Mouse (Mus musculus) neural tube, embryonic 14.5 days (tissue): ENCODE results near the gene Hmgb1. TPM values are rescaled to one million over a fixed set of nuclear protein-coding genes. Genes with fewer than 3 reads are reported as not detected.

ENCODE experiments used
- ATAC-seq: fragments of 200-750 bp; cut with Nextera tagmentation; 2 replicates; pipeline ENCODE4 v1.8.0; 2017; ENCODE audit warnings: low read depth, mild to moderate bottlenecking, moderate TSS enrichment, moderate library complexity
- H3K27ac ChIP-seq: fragments of 300-500 bp; sonication (generic); 2 replicates; pipeline ENCODE4 v1.5.1; 2014; ENCODE audit warnings: low read depth, mild to moderate bottlenecking, control low read depth, low read length, moderate library complexity, mixed read lengths
- H3K27me3 ChIP-seq: fragments of 300-500 bp; sonication (generic); 2 replicates; pipeline ENCODE4 v1.6.1; 2014; ENCODE audit warnings: low read length; ENCODE audit not compliant: control insufficient read depth, insufficient read depth
- H3K36me3 ChIP-seq: fragments of 300-500 bp; sonication (generic); 2 replicates; pipeline ENCODE4 v1.6.1; 2014; ENCODE audit warnings: low read length, mixed read lengths; ENCODE audit not compliant: control insufficient read depth, insufficient read depth
- H3K4me1 ChIP-seq: fragments of 300-500 bp; sonication (generic); 2 replicates; pipeline ENCODE4 v1.6.1; 2014; ENCODE audit warnings: low read length; ENCODE audit not compliant: control insufficient read depth, insufficient read depth
- H3K4me2 ChIP-seq: fragments of 300-500 bp; sonication (generic); 2 replicates; pipeline ENCODE4 v1.6.1; 2014; ENCODE audit warnings: mild to moderate bottlenecking, low read depth, low read length, control low read depth
- H3K4me3 ChIP-seq: fragments of 300-500 bp; sonication (generic); 2 replicates; pipeline ENCODE4 v1.5.1; 2014; ENCODE audit warnings: low read depth, low read length, control low read depth, mixed read lengths
- H3K9ac ChIP-seq: fragments of 300-500 bp; sonication (generic); replicated peaks from 2 replicates; pipeline ENCODE4 v1.6.1; 2014; ENCODE audit warnings: low read depth, mild to moderate bottlenecking, control low read depth, low read length, mixed read lengths
- H3K9me3 ChIP-seq: fragments of 300-500 bp; sonication (generic); 2 replicates; pipeline ENCODE4 v1.6.1; 2016; ENCODE audit warnings: low read length; ENCODE audit not compliant: control insufficient read depth
- WGBS: fragments of 180-500 bp; shearing (Covaris S2); extraction: QIAGEN DNeasy Blood & Tissue Kit; methylation state at CpG from one replicate; pipeline ENCODE4 v1.1.7; 2014; 5-methylcytosine and 5-hydroxymethylcytosine counted together
- polyA plus RNA-seq: library from polyadenylated mRNA; unstranded; fragments of >200 nt; fragmentation: Nextera tagmentation; extraction: Ambion mirVana; gene quantifications from 2 replicates; pipeline ENCODE4 v1.2.1, GENCODE M21; 2014

Hmgb1 gene
- polyA plus RNA-seq, 1 experiment from 2014 or later = 766 TPM

GRCm38 (mm10) chr5:149052421-149053338 is 131.6 kb downstream of the Hmgb1 start:
- peak overlapping the region; percentile 99 for H3K9ac ChIP-seq
- H3K4me3 ChIP-seq = peak overlapping the region; percentile 74
- peak; percentile 97 for ATAC-seq
- H3K4me1 ChIP-seq = peaks cover 9% of the 10 kb centered on the region
- H3K27ac ChIP-seq = peak overlapping the region; percentile 100
- no peaks in the 10 kb centered on the region for H3K36me3 ChIP-seq
- peak overlapping the region; percentile 86 for H3K4me2 ChIP-seq
- WGBS = under 1% methylated on average over 94 of the region's 110 CpGs
- H3K27me3 ChIP-seq = no peaks in the 10 kb centered on the region
- no peaks in the 10 kb centered on the region for H3K9me3 ChIP-seq

- Histone ChIP-seq H3K4me1 (peaks cover 9% of the 10 kb centered on the region), H3K4me3 (peak overlapping the region; percentile 74), H3K9ac (peak overlapping the region; percentile 99), H3K27me3 (no peaks in the 10 kb centered on the region), H3K4me2 (peak overlapping the region; percentile 78), H3K9me3 (no peaks in the 10 kb centered on the region), H3K36me3 (no peaks in the 10 kb centered on the region), H3K27ac (peak overlapping the region; percentile 100)
- peak; percentile 45 for ATAC-seq
- WGBS = under 1% methylated on average over 62 of the region's 120 CpGs
These were observed 132.5 kb downstream of the Hmgb1 start for GRCm38 (mm10) chr5:149051571-149052420.

GRCm38 (mm10) chr5:149051194-149051570 is 133.1 kb downstream of the Hmgb1 start:
- 0 out of 2 replicates have a peak, but pooled peaks cover under 1% of the 10 kb centered on the region for H3K36me3 ChIP-seq
- H3K27ac ChIP-seq = peak overlapping the region; percentile 100
- peaks cover 9% of the 10 kb centered on the region for H3K4me1 ChIP-seq
- H3K27me3 ChIP-seq = no peaks in the 10 kb centered on the region
- no peak for ATAC-seq
- no peaks in the 10 kb centered on the region for H3K9me3 ChIP-seq
- H3K9ac ChIP-seq = peak overlapping the region; percentile 99
- WGBS = under 1% methylated on average over 27 of the region's 27 CpGs
- H3K4me3 ChIP-seq = peak overlapping the region; percentile 74
- H3K4me2 ChIP-seq = peak overlapping the region; percentile 78

- no peak for ATAC-seq
- Histone ChIP-seq H3K36me3 (0 out of 2 replicates have a peak, but pooled peaks cover 6% of the 10 kb centered on the region), H3K4me3 (peak overlapping the region; percentile 74), H3K4me2 (peak overlapping the region; percentile 78), H3K9me3 (no peaks in the 10 kb centered on the region), H3K27me3 (no peaks in the 10 kb centered on the region), H3K4me1 (peaks cover 9% of the 10 kb centered on the region), H3K27ac (0 out of 2 replicates have a peak overlapping the region, but pooled peaks have one; percentile 100), H3K9ac (peak overlapping the region; percentile 99)
- 27% methylated on average over 10 of the region's 10 CpGs for WGBS
These were observed 133.6 kb downstream of the Hmgb1 start for GRCm38 (mm10) chr5:149050588-149051160.

- H3K27me3 ChIP-seq = no peaks in the 10 kb centered on the region
- no peak overlapping the region for H3K27ac ChIP-seq
- no peak overlapping the region for H3K4me3 ChIP-seq
- WGBS = 91% methylated on average over 3 of the region's 3 CpGs
- H3K4me1 ChIP-seq = peaks cover 9% of the 10 kb centered on the region
- no peak for ATAC-seq
- H3K36me3 ChIP-seq = 0 out of 2 replicates have a peak, but pooled peaks cover 6% of the 10 kb centered on the region
- no peaks in the 10 kb centered on the region for H3K9me3 ChIP-seq
- no peak overlapping the region for H3K4me2 ChIP-seq
- H3K9ac ChIP-seq = no peak overlapping the region
These were observed 134.9 kb downstream of the Hmgb1 start for GRCm38 (mm10) chr5:149049435-149049834.

- Histone ChIP-seq H3K9ac (no peak overlapping the region), H3K4me2 (no peak overlapping the region), H3K27me3 (no peaks in the 10 kb centered on the region), H3K9me3 (no peaks in the 10 kb centered on the region), H3K27ac (no peak overlapping the region), H3K36me3 (0 out of 2 replicates have a peak, but pooled peaks cover 6% of the 10 kb centered on the region), H3K4me1 (peaks cover 9% of the 10 kb centered on the region), H3K4me3 (no peak overlapping the region)
- ATAC-seq = no peak
- WGBS = 88% methylated on average over 1 of the region's 1 CpGs
These were observed 135.3 kb downstream of the Hmgb1 start for GRCm38 (mm10) chr5:149048961-149049360.

- Histone ChIP-seq H3K27me3 (no peaks in the 10 kb centered on the region), H3K27ac (no peak overlapping the region), H3K4me3 (no peak overlapping the region), H3K4me1 (peaks cover 9% of the 10 kb centered on the region), H3K9ac (no peak overlapping the region), H3K9me3 (no peaks in the 10 kb centered on the region), H3K36me3 (0 out of 2 replicates have a peak, but pooled peaks cover 6% of the 10 kb centered on the region), H3K4me2 (no peak overlapping the region)
- 80% methylated on average over 9 of the region's 9 CpGs for WGBS
- no peak for ATAC-seq
These were observed 137.6 kb downstream of the Hmgb1 start for GRCm38 (mm10) chr5:149046650-149047049.

- no peak for ATAC-seq
- no peak overlapping the region for H3K4me2 ChIP-seq
These were observed 138.7 kb downstream of the Hmgb1 start for GRCm38 (mm10) chr5:149045470-149046085.

More at GRCm38 (mm10) chr5:149045470-149046085, 138.7 kb downstream of the Hmgb1 start:
- Histone ChIP-seq H3K27ac (no peak overlapping the region), H3K9ac (no peak overlapping the region), H3K4me1 (peaks cover 6% of the 10 kb centered on the region), H3K9me3 (no peaks in the 10 kb centered on the region), H3K4me3 (no peak overlapping the region), H3K36me3 (0 out of 2 replicates have a peak, but pooled peaks cover 6% of the 10 kb centered on the region), H3K27me3 (no peaks in the 10 kb centered on the region)
- 86% methylated on average over 9 of the region's 9 CpGs for WGBS
